Mouse (Mus musculus) lung, adult 2 months (tissue): Measurements from ENCODE around the gene Gtf2i.

Experiments used
- CTCF ChIP-seq: fragments of 200-500 bp; IDR thresholded peaks from 2 replicates; pipeline ENCODE4 v1.5.1; 2011; ENCODE audit warnings: mild to moderate bottlenecking, low read length, control low read depth; ENCODE audit not compliant: insufficient read depth
- POLR2A ChIP-seq: fragments of 200-500 bp; IDR thresholded peaks from 2 replicates; pipeline ENCODE4 v1.6.1; 2011; ENCODE audit warnings: low read depth, mild to moderate bottlenecking, control low read depth, low read length, borderline replicate concordance; ENCODE audit errors: extremely low read depth

DNA sequence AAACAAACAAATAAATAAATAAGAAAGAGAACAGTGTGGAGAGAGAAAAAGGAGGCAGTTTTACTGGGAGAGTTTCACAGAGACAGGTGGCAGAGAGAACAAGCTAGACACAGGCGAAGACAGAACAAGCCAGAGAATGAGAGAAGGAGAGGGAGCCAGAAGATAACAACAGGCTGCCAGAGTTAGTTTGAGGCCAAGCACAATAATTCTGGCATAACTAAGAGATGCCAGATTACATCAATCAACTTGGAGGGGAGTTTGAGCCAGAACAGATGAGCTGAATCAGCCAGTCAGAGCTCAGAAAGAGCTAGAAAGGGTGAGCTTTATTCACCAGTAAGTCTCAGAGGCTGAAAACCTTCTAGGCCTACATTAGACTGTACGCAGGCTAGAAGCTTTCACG, 64.0 kb downstream of the Gtf2i start:
- TF ChIP-seq POLR2A (no peak), CTCF (no peak)
